Comparison of ENCODE assay signal across 9 mouse cellular contexts in the genomic region with DNA sequence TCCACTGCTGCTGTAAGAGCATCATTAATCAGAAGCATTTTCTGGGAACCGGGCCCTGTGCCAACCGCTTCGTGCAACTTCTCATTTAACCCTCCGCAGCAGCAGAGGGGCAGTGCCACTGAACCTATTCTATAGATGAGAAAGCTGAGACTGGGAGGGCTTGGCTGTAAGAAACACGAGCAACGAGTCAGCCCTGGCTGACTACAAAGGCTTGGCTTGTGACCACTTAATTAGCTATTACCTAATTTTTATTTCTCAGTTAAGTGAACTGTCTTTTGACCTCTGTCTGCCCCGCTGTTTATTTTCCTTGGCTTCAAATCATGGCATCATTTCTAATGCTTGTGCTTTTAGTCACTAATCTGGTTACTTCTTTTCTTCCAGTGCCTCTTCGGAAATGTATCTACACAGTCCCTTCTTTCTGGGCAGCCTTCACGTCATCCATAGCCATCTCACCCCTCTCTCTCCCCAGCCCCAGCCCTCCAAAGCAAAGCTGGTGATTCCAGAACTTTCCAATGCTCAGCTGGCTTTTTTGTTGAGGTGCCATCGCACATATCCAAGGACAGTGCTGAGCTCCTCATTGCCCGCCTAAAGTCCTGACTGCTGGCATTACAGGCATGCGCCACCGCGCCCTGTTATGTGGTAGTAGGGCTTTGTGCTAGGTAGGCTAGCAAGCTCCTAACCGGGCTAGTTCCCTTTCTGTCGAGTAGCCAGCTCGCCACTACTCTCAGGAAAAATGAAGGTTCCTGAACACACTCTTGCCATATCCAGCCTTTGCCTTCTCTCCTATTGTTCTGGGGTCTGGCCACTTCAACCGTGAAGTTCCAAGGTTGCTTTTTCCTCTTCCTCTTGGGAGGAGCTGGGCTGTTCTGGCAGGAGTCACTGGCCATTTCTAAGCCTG. TPM values are rescaled to one million over a fixed set of nuclear protein-coding genes. Genes with fewer than 3 reads are reported as not detected.
DNase-seq lines count a peak whose midpoint lies in the region; ATAC-seq and TF ChIP-seq lines count a peak whose summit lies in the region.
"Had no signal": no experiment of that assay in that cellular context is flagged by ENCODE, and none has a peak within 500 bp of the region (broad histone marks: within the 10 kb centered on the region; RNA-seq: fewer than 3 reads in every experiment).

No protein-coding gene starts in this region.

- no peak overlapping the region for H3K4me2 ChIP-seq in hindbrain, embryonic 14.5 days (replicated peaks)
- H3K4me2 ChIP-seq in hindbrain, embryonic 12.5 days (replicated peaks): no peak overlapping the region
- H3K4me2 ChIP-seq in kidney, postnatal 0 days (ENCODE audit: low read length): no peak overlapping the region

- no peak overlapping the region for H3K4me3 ChIP-seq in hindbrain, embryonic 14.5 days (replicated peaks; ENCODE audit: low read length)
- no peak overlapping the region for H3K4me3 ChIP-seq in hindbrain, embryonic 12.5 days
- H3K4me3 ChIP-seq in kidney, postnatal 0 days (replicated peaks; ENCODE audit: low read depth, low read length): no peak overlapping the region
- H3K4me3 ChIP-seq: myocyte had no signal

- 72% methylated on average over 18 of the region's 18 CpGs for WGBS in hindbrain, embryonic 14.5 days
- WGBS in hindbrain, embryonic 12.5 days: 81% methylated on average over 18 of the region's 18 CpGs
- 52% methylated on average over 18 of the region's 18 CpGs for WGBS in kidney, postnatal 0 days

- no peaks in the 10 kb centered on the region for H3K27me3 ChIP-seq in hindbrain, embryonic 14.5 days (ENCODE audit: control insufficient read depth, insufficient read depth, low read length)
- no peaks in the 10 kb centered on the region for H3K27me3 ChIP-seq in hindbrain, embryonic 12.5 days
- no peaks in the 10 kb centered on the region for H3K27me3 ChIP-seq in kidney, postnatal 0 days (ENCODE audit: insufficient read depth, low read length)

- no peak overlapping the region for H3K27ac ChIP-seq in hindbrain, embryonic 14.5 days
- no peak overlapping the region for H3K27ac ChIP-seq in hindbrain, embryonic 12.5 days
- no peak overlapping the region for H3K27ac ChIP-seq in kidney, postnatal 0 days

- DNase-seq in hindbrain, embryonic 14.5 days (ENCODE audit: low spot score): peak; percentile 45
- peak; percentile 53 for DNase-seq in 3T3-L1 (ENCODE audit: low read depth, low spot score)
- DNase-seq in adrenal gland, postnatal 14 days: peak; percentile 81
- peak; percentile 58 for DNase-seq in kidney, postnatal 0 days (ENCODE audit: low spot score)
- DNase-seq in thymus, postnatal 0 days (ENCODE audit: low spot score): no peak

- H3K9me3 ChIP-seq in hindbrain, embryonic 14.5 days (ENCODE audit: control insufficient read depth, low read length): no peaks in the 10 kb centered on the region
- H3K9me3 ChIP-seq in hindbrain, embryonic 12.5 days (replicated peaks): no peaks in the 10 kb centered on the region
- no peaks in the 10 kb centered on the region for H3K9me3 ChIP-seq in kidney, postnatal 0 days (replicated peaks; ENCODE audit: low read length)

- ATAC-seq in hindbrain, embryonic 14.5 days (ENCODE audit: low FRiP score): no peak
- ATAC-seq in hindbrain, embryonic 12.5 days (ENCODE audit: low FRiP score): no peak
- no peak for ATAC-seq in kidney, postnatal 0 days (replicated peaks; ENCODE audit: low FRiP score, low read depth)
- no peak for ATAC-seq in monocyte, adult 5-6 weeks (replicated peaks; ENCODE audit: insufficient number of reproducible peaks, low FRiP score, low TSS enrichment, poor library complexity, severe bottlenecking)
- ATAC-seq in inflammation-experienced regulatory T-cells, adult 6 months: no peak

- H3K9ac ChIP-seq in hindbrain, embryonic 14.5 days: no peak overlapping the region
- H3K9ac ChIP-seq in hindbrain, embryonic 12.5 days: no peak overlapping the region
- 0 out of 2 replicates have a peak overlapping the region, but pooled peaks have one; percentile 6 for H3K9ac ChIP-seq in kidney, postnatal 0 days (ENCODE audit: low read depth, low read length)

- H3K36me3 ChIP-seq in hindbrain, embryonic 14.5 days (replicated peaks; ENCODE audit: control insufficient read depth, insufficient read depth): peaks cover 23% of the 10 kb centered on the region
- peaks cover 25% of the 10 kb centered on the region for H3K36me3 ChIP-seq in hindbrain, embryonic 12.5 days
- peaks cover 5% of the 10 kb centered on the region; the same call in 1 of the 2 replicates for H3K36me3 ChIP-seq in kidney, postnatal 0 days (ENCODE audit: insufficient read depth, low read length)

- TF ChIP-seq CTCF in kidney, postnatal 0 days (IDR thresholded peaks at IDR 0.05; ENCODE audit: low read depth): no peak

- H3K4me1 ChIP-seq in hindbrain, embryonic 14.5 days (replicated peaks; ENCODE audit: control insufficient read depth, insufficient read depth, low read length): peaks cover 29% of the 10 kb centered on the region
- peaks cover 21% of the 10 kb centered on the region for H3K4me1 ChIP-seq in hindbrain, embryonic 12.5 days
- H3K4me1 ChIP-seq in kidney, postnatal 0 days (replicated peaks; ENCODE audit: insufficient read depth, low read length): peaks cover 14% of the 10 kb centered on the region

RNA-seq across cellular contexts. Expression of gene Zfp827, which starts 55.5 kb away (rescaled TPM):
- polyA plus RNA-seq in hindbrain, embryonic 14.5 days (2014; fragmentation: Nextera tagmentation; extraction: Ambion mirVana): 15.5 and 15.6 TPM in 2 replicates
- 14.2 and 15.2 TPM in 2 replicates for polyA plus RNA-seq in hindbrain, embryonic 12.5 days (2016; fragmentation: Nextera tagmentation; extraction: Ambion mirVana)
- total RNA-seq in adrenal gland, postnatal 14 days (2021): 15.3 and 17.1 TPM in 2 replicates
- polyA plus RNA-seq in kidney, postnatal 0 days (2015; fragmentation: Nextera tagmentation; extraction: Ambion mirVana): 4.5 and 5.5 TPM in 2 replicates
- polyA plus RNA-seq in thymus, postnatal 0 days (2015; fragmentation: Nextera tagmentation; extraction: Ambion mirVana): 1.7 and 2.0 TPM in 2 replicates
- total RNA-seq in monocyte, adult 5-6 weeks (2017): 1.2 to 8.0 TPM (median 2.2 TPM) in 3 replicates
- 1 to 10 TPM; 2.0 to 7.7 (median 6.2) TPM for polyA plus RNA-seq in inflammation-experienced regulatory T-cells, adult 6 months (2017; shearing (Covaris generic))
